Mouse (Mus musculus) brown adipose tissue, adult 24 weeks (tissue): ENCODE data around the gene Anxa3. TPM values are rescaled to one million over a fixed set of nuclear protein-coding genes. Genes with fewer than 3 reads are reported as not detected.
A peak's percentile ranks its signal among the peaks of the same experiment; 100 is the strongest.

Experiments used
- H3K27ac ChIP-seq: fragments of 200-500 bp; replicated peaks from 2 replicates; pipeline ENCODE4 v1.5.1; 2012; ENCODE audit warnings: low read depth, mild to moderate bottlenecking, low read length
- H3K4me1 ChIP-seq: fragments of 200-500 bp; 2 replicates; pipeline ENCODE4 v1.6.1; 2012; ENCODE audit warnings: low read length, mixed read lengths; ENCODE audit not compliant: control insufficient read depth, insufficient read depth, insufficient read length
- H3K4me3 ChIP-seq: fragments of 200-500 bp; 2 replicates; pipeline ENCODE4 v1.5.1; 2012; ENCODE audit warnings: low read depth, mild to moderate bottlenecking, low read length, moderate library complexity; ENCODE audit not compliant: insufficient read depth
- polyA plus RNA-seq: library from polyadenylated mRNA; stranded (reverse); fragments of >200 nt; gene quantifications from 2 replicates; pipeline ENCODE4 v1.2.4, GENCODE M21; 2012; ENCODE audit not compliant: missing spikeins, insufficient read depth, insufficient read length

The Anxa3 gene
- 23.1 and 24.9 TPM in 2 replicates for polyA plus RNA-seq

DNA sequence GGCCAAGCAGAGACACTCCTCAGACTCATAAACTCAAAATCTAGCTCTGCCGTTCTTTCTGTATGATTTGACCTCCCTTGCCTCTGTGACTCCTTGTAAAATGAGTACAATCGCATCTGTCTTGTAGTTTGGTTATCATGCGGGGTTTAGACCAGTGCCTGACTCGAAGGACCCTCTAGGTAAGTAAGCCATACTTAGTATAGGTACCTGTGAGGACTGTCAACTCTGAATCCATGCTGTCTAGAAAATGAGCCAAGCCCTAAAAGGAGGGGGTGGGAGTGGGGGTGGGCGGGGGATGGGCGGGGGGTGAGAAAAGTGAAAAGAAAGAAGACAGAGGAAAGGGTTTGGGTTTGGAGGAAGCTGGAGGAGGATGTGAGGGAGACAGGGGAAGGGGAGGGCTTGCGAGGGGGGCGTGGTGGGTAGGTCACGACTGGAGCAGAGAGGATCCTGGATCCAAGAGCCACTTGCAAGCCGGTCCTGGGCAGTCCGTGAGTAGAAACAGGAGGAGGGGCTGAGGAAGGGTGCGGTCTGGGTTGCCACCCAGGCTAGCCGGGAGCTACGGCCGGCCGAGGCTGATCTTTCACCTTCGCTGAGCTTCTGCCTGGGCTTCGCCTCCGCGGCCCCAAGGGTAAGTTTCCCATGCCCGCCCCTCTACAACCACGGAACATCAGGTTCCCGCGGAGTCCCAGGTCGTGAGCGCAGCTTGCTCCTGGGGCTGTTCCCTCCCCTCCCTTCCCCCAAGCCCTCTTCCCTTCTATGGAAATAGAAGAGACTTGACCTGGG, at the start of gene Anxa3:
Gene Anxa3, plus strand, starts transcription at position 404 of the 783 bp plus-strand sequence.
- Histone ChIP-seq H3K4me1 (peaks cover 2% of the 10 kb centered on the region; the same call in 1 of the 2 replicates), H3K27ac (peak within 1 kb of the TSS; percentile 88), H3K4me3 (peak within 1 kb of the TSS; percentile 67)

DNA sequence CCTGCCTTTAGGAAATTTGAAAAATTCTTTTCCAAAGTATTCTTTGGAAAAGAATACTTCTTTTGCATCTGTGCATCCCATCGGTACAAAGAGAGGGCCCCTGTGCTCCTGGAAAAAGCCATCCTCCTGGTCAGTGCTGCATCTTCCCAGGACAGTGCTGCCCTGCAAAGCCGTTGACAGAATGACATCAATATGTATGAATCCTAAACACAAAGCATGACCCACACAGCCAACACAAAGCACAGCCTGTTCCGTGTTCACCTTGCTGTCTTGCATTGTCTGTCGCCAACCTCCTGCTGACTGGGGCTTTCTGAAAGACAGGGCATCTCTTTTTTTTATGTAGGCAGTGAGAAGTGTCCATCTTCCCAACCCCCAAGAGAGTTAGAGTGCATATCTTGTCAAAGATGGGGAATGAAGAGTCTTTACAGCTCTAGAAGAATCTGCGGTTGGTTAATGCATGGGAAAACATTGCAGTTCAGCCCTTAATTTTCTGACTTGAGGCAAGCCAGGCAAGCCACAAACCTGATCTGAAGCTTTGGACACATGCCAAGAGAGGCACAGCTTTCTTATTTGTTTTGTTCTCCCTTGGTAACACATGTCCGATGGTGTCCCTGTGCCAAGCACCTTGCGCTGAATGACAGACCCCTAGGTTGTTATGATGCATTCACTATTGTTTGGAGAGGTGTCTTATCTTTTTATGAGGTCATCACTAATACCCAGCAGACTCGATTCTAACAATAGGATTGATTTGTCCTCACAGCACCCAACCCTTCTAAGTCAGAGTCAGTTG, 45.7 kb upstream of the Anxa3 start:
- no peak overlapping the region for H3K27ac ChIP-seq
- no peaks in the 10 kb centered on the region for H3K4me1 ChIP-seq
- no peak overlapping the region for H3K4me3 ChIP-seq

DNA sequence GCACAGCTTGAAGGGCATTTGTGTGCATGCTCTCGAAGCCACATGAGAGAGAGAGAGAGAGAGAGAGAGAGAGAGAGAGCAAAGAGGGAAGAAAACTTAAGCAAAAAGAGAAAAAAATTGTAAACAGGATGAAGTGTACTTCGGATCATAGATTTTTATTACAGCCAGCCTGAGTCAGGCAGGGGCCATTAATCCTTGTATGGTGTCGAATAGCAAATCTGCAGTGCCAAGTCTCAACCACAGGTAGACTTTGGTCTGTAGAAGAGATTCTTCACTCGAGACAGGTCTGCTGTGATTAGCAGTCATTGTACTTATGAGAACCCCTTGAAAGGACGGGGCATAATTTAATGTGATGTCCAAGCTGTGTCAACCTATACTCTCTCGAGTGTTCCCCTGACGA, 35.5 kb upstream of the Anxa3 start:
- peaks cover 5% of the 10 kb centered on the region; the same call in 1 of the 2 replicates for H3K4me1 ChIP-seq
- no peak overlapping the region for H3K27ac ChIP-seq
- no peak overlapping the region for H3K4me3 ChIP-seq

DNA sequence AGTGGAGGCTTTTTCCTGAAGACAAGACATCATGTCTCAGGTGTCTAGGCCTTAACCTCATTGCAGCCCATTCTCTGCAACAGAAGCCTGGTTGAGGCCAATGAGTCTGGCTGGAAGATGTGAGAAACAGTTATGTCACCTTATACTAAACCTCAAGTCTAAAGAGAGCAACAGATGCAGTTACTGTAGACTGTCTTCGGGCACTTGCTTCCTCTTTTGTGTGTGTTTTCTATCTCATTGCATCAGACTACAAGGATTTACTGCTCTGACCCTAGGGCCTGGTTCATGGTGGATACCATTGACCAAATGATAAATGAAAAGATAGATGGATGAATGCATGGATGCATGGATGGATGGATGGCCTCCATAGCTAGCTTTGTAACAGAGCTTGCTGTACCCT, 31.1 kb upstream of the Anxa3 start:
- no peak overlapping the region for H3K27ac ChIP-seq
- H3K4me1 ChIP-seq, result no peaks in the 10 kb centered on the region
- no peak overlapping the region for H3K4me3 ChIP-seq

DNA sequence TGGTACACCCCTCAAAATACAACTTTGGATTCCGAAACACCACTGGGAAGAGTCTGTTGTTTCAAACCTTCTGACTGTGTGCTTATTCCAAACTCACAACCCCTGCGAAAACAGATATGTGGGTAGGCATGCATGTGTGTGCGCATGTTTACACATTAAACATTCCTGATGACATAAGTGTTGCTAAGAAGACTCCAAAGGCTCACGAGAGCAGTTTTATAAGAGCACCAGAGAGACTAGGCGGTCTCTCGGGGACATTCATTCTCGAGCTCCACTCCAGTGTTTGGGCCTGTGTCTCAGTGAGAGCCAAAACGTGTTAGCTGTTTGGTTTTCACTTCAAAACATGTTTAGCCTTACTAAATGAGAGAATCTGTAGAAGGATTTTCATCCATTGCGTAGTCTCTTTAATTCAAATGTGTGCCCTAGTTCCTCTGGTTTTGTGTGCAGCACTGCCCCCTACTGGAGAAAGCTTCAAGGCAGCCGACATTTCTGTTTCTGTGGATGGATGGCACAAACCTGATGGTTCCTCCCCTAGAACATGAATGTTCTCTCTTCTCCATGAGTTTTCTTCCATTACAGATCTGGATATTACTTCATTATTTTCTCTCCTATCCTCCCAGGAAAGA, 24.2 kb upstream of the Anxa3 start:
- H3K4me1 ChIP-seq, result no peaks in the 10 kb centered on the region
- no peak overlapping the region for H3K4me3 ChIP-seq
- H3K27ac ChIP-seq, result no peak overlapping the region

DNA sequence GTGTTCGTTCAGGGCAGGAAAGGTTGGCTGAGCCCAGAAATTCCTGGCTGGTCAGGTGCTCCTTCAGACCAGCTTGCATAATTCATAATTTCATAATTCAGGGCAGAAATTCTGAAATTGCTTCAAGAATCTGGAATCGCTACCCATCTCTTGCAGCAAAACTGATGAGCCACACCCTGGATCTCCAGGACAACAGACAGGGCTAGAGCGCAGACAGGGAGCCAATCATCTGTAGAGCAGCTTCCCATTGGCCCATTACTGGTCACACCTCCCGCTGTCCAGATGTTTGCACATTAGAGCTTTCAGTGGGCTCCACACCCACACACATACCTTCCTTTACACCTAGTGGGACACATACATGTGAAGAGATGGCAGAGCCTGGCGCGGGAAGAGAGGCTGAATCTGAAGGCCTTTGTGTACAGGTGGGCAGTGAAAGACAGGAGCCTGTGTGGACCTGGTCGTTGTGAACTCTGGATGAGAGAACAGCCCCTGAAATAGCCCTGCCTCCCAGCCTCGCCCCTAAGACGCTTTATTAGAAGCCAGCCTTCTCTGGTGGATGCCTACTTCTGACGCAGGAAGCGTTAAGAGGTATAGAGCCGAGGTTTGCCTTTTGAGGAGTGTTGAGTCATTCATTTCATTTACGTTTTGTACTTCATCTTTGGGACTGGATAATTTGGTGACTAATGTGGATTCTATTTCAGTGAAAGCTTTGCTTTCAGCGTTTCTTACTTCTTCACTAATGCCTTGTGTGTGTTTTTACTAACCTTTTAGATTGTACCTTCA, 9.4 kb upstream of the Anxa3 start:
- H3K4me1 ChIP-seq, result no peaks in the 10 kb centered on the region
- no peak overlapping the region for H3K4me3 ChIP-seq
- no peak overlapping the region for H3K27ac ChIP-seq

DNA sequence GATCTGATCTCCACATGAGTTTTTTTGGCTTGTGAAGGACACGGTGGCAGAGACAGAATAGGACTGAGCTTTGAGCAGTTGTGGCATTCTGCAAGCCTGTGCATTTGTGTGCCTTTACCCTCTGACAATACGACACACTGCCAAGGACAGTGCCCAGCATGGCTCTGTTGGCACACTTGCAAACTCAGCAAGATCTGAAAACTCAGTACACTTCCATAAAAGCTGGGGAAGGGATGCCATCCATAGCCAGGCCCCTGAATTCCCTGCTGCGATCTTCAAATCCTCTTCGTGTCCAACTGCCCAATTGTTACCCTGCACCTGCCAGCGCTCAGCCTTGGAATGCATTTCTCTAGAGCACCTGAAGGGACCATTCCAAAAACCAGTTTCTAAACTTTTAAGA, 8.0 kb upstream of the Anxa3 start:
- Histone ChIP-seq H3K27ac (no peak overlapping the region), H3K4me1 (no peaks in the 10 kb centered on the region), H3K4me3 (no peak overlapping the region)

DNA sequence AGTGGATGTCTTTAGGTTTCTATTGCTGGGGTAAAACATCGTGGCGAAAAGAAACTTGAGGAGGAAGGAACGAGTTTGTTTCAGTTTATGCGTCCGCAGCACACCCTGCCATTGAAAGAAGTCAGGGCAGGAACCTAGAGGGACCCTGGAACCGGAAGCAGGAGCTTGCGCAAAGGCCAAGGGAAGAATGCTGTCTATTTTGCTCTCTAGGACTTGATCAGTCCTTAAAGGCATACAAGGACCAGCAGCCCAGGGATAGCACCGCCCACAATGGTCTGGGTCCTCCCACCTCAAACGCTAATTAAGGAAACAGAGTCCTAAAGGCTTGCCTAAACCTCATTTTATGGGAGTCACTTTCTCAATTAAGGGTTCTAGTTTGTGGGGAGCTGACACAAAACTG, 717 bp upstream of the Anxa3 start:
- H3K4me3 ChIP-seq, result peak overlapping the region; percentile 33

DNA sequence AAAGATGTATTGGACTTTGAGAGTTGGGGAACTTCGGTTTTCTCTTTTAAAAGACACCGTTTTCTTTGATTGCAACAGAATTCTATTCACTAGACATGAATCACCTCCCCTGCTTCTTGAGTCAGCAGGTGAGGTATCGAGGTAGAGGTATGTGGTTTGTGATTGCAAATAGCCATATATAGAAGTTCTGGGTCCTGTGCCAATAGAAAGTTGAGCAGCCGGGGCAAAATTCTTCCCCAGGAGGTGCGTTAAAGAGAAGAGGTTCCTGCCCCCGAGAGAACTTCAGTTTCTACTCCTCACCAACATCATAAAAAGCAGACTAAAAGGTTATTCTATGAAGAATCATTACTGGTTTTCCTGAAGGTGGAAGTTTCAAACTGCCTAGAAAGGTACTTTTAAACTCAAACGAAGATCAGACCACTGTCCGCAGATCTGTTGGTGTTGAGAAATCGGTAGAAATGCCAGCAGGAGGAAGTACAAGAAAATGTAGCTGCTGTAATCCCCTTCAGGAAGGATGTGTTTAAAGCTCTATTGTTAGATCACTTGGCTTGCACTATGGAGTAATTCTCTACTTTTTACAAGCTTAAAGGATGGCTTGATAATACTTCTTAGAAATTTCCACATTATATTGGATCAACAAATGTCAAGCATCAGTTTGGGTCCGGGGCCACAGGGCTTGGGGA, 955 bp downstream of the Anxa3 start:
- Histone ChIP-seq H3K4me3 (peak overlapping the region; percentile 67), H3K27ac (peak overlapping the region; percentile 88), H3K4me1 (peaks cover 2% of the 10 kb centered on the region; the same call in 1 of the 2 replicates)

More for the DNA sequence above, 717 bp upstream of the Anxa3 start:
- H3K4me1 ChIP-seq, result peaks cover 2% of the 10 kb centered on the region; the same call in 1 of the 2 replicates
- H3K27ac ChIP-seq, result peak overlapping the region; percentile 87

DNA sequence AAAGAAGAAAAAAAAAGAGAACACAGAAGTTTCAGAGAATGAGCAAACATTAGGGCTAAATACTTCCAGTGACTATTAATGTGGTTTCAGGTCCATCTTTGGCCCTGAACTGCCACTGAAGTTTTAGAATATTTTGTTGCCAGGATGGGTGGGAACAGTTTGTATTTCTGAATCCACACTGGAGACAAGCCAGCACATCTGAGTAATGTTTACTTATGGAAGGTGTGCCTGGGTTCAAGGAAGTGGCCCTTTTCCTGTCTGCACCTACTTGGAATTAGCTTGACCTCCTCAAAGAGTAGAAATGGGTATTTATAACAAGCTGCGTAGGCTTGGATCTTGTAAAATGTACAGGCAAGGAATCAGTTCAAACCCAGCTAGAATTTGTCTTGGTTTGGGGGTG, 2.6 kb downstream of the Anxa3 start:
- Histone ChIP-seq H3K4me3 (no peak overlapping the region), H3K4me1 (peaks cover 5% of the 10 kb centered on the region; the same call in 1 of the 2 replicates), H3K27ac (peak overlapping the region; percentile 88; the same call in 1 of the 2 replicates)

DNA sequence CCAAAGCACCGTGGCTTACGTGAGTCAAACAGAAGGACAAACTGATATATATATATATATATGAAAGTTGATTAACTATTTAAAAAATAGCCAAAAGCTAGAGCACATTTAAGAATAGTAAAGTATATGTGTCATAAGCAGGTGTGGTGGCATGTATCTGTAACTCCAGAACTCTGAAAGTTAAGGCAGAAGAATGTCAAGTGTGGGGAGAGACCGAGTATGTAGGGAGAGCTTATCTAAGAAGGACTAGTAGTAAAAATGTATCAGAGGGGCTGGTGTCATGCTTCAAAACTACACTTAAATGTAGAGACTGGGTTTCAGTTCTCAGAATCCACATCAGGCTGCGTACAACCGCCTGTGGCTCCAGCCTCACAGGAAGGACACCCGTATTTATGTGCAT, 4.3 kb downstream of the Anxa3 start:
- Histone ChIP-seq H3K4me1 (peaks cover 10% of the 10 kb centered on the region; the same call in 1 of the 2 replicates), H3K4me3 (no peak overlapping the region), H3K27ac (no peak overlapping the region)

DNA sequence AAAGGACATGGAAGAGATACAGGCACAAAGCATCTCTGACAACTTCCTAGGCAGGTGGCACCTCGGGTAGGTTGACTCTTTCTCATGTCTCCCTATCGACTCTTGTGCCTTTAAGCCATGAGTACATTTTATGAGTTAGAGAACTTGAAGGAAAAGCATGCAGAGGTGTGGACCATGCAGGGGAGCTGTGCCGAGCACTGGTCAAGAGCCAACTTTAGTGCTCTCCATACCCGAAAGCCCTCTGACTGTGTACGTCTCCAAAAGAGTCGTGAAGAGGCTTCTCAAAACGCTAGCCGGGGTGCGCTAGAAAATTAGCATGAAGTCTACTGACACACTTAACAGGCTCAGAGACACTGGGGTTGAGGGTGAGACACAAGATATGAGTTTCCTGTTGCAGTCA, 6.0 kb downstream of the Anxa3 start:
- Histone ChIP-seq H3K4me3 (no peak overlapping the region), H3K4me1 (peaks cover 14% of the 10 kb centered on the region; the same call in 1 of the 2 replicates), H3K27ac (no peak overlapping the region)

DNA sequence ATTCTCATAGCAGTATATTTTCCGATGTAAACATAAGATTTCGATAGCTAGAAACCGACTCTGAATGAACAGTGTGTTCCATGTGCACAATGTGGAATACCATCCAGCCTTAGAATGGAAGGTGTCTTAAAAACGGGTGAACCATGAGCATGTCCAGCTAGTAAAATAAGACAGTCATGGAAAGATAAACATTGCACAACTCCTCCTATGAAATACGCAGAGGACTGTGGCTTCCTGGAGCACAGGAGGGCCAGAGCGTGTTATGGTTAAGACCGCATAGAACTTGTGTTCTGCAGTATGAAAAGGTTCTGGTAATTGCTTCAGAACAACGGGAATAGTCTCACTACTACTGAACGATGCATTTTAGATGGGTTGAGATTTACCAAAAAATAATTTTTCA, 6.8 kb downstream of the Anxa3 start:
- Histone ChIP-seq H3K4me3 (no peak overlapping the region), H3K4me1 (peaks cover 18% of the 10 kb centered on the region), H3K27ac (no peak overlapping the region)

DNA sequence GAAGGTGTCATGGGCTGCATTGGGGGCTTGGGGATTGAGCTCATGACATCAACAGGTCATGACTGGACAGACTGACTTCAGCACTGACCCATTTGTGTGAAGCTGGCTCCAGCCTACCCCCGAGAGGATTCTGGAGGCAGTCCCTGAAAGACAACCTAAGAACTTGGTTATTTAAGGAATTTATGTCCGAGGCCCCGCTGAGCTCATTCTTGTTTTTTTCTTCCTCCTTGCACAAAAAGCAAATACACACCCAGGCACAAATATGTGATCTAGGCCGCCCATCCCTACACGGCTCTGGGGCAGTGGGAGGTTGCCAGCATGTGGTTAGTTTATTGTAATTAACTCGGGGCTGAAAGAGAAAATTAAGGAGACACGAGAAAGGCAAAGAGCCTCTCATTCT, 9.0 kb downstream of the Anxa3 start:
- Histone ChIP-seq H3K27ac (peak overlapping the region; percentile 67), H3K4me1 (peaks cover 25% of the 10 kb centered on the region), H3K4me3 (no peak overlapping the region)
